Comparison of ENCODE assay signal across 8 mouse cellular contexts in the genomic region with DNA sequence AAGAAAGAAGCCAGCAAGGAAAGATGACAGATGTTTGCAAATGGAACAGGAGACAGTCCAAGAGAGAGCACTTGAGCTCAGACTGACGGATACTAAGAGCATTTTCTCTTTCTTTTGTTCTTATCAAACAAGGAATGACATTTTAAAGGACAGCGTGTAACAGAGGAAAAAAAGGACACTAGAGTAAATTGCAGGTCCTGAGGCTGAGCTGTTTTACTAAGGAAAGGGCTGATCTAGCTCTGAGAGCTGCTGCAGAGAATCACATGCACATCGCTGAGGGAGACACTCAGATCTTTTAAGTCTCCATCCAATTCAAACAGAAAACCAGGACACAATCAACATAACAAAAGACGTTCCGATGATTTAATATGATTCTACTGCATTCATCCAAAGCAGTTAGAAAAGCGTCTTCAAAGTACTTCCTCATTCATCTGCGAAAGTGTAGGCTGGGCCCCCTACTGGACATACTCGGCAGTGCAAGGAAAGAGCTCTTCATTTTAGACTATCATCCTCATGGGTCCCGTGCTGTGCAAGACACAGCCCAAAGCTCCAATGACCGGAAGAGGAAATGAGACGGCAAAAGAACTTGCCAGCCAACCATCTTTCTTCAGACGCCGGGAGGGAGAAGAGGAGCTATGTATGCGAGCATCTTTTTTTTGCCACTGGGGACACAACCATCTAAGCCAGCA.
DNase-seq lines count a peak whose midpoint lies in the region; ATAC-seq and TF ChIP-seq lines count a peak whose summit lies in the region.

No protein-coding gene starts in this region.

- H3K9me3 ChIP-seq in heart, embryonic 11.5 days (replicated peaks; ENCODE audit: control insufficient read depth, low read length): no peaks in the 10 kb centered on the region
- no peaks in the 10 kb centered on the region for H3K9me3 ChIP-seq in kidney, postnatal 0 days (replicated peaks; ENCODE audit: low read length)
- H3K9me3 ChIP-seq in limb, embryonic 15.5 days: no peaks in the 10 kb centered on the region
- no peaks in the 10 kb centered on the region for H3K9me3 ChIP-seq in neural tube, embryonic 13.5 days

- peak; percentile 88 for TF ChIP-seq CTCF in kidney, postnatal 0 days (IDR thresholded peaks at IDR 0.05; ENCODE audit: low read depth)

- no peak overlapping the region for H3K9ac ChIP-seq in heart, embryonic 11.5 days (ENCODE audit: low read depth, low read length)
- no peak overlapping the region for H3K9ac ChIP-seq in kidney, postnatal 0 days (ENCODE audit: low read depth, low read length)
- H3K9ac ChIP-seq in limb, embryonic 15.5 days: no peak overlapping the region
- no peak overlapping the region for H3K9ac ChIP-seq in neural tube, embryonic 13.5 days

- no peak overlapping the region for H3K27ac ChIP-seq in heart, embryonic 11.5 days (ENCODE audit: low read depth, low read length)
- no peak overlapping the region for H3K27ac ChIP-seq in kidney, postnatal 0 days
- no peak overlapping the region for H3K27ac ChIP-seq in limb, embryonic 15.5 days
- H3K27ac ChIP-seq in neural tube, embryonic 13.5 days (replicated peaks): no peak overlapping the region

- peak; percentile 72 for DNase-seq in 3T3-L1 (ENCODE audit: low read depth, low spot score)
- DNase-seq in adrenal gland, adult 8-10 months: peak; percentile 49
- DNase-seq in embryo, embryonic 9.5 days (ENCODE audit: extremely low spot score): peak; percentile 67
- peak; percentile 83 for DNase-seq in kidney, postnatal 0 days (ENCODE audit: low spot score)
- DNase-seq in urinary bladder, postnatal 36 days (ENCODE audit: low spot score in 2 of 2): peak; percentile 30 to 44

- peak overlapping the region; percentile 10; the same call in 1 of the 2 replicates for H3K4me3 ChIP-seq in heart, embryonic 11.5 days (ENCODE audit: low read depth, low read length)
- no peak overlapping the region for H3K4me3 ChIP-seq in kidney, postnatal 0 days (replicated peaks; ENCODE audit: low read depth, low read length)
- 0 out of 2 replicates have a peak overlapping the region, but pooled peaks have one; percentile 11 for H3K4me3 ChIP-seq in limb, embryonic 15.5 days
- H3K4me3 ChIP-seq in neural tube, embryonic 13.5 days: peak overlapping the region; percentile 9; the same call in 1 of the 2 replicates

- WGBS in heart, embryonic 11.5 days (ENCODE audit: insufficient replicate concordance): 29% methylated on average over 14 of the region's 14 CpGs
- 33% methylated on average over 14 of the region's 14 CpGs for WGBS in kidney, postnatal 0 days
- WGBS in limb, embryonic 15.5 days: 35% methylated on average over 14 of the region's 14 CpGs
- 29% methylated on average over 14 of the region's 14 CpGs for WGBS in neural tube, embryonic 13.5 days

- ATAC-seq in heart, embryonic 11.5 days (replicated peaks; ENCODE audit: insufficient number of reproducible peaks, low FRiP score, low TSS enrichment): no peak
- ATAC-seq in kidney, postnatal 0 days (replicated peaks; ENCODE audit: low FRiP score, low read depth): no peak; the same call in 1 of the 2 replicates
- no peak for ATAC-seq in limb, embryonic 15.5 days (ENCODE audit: insufficient number of reproducible peaks, low FRiP score, low TSS enrichment, low read depth)
- ATAC-seq in neural tube, embryonic 13.5 days (ENCODE audit: low read depth): peak; percentile 37; the same call in 1 of the 2 replicates

- no peaks in the 10 kb centered on the region for H3K4me1 ChIP-seq in heart, embryonic 11.5 days (ENCODE audit: control insufficient read depth, insufficient read depth, low read length)
- H3K4me1 ChIP-seq in kidney, postnatal 0 days (replicated peaks; ENCODE audit: insufficient read depth, low read length): no peaks in the 10 kb centered on the region
- H3K4me1 ChIP-seq in limb, embryonic 15.5 days: no peaks in the 10 kb centered on the region
- 0 out of 2 replicates have a peak, but pooled peaks cover 10% of the 10 kb centered on the region for H3K4me1 ChIP-seq in neural tube, embryonic 13.5 days (replicated peaks)

- peak overlapping the region; percentile 42 for H3K4me2 ChIP-seq in heart, embryonic 11.5 days
- no peak overlapping the region for H3K4me2 ChIP-seq in kidney, postnatal 0 days (ENCODE audit: low read length)
- peak overlapping the region; percentile 26; the same call in 1 of the 2 replicates for H3K4me2 ChIP-seq in limb, embryonic 15.5 days
- peak overlapping the region; percentile 40 for H3K4me2 ChIP-seq in neural tube, embryonic 13.5 days

- H3K36me3 ChIP-seq in heart, embryonic 11.5 days (ENCODE audit: control insufficient read depth, insufficient read depth, low read length): no peaks in the 10 kb centered on the region
- H3K36me3 ChIP-seq in kidney, postnatal 0 days (ENCODE audit: insufficient read depth, low read length): no peaks in the 10 kb centered on the region
- no peaks in the 10 kb centered on the region for H3K36me3 ChIP-seq in limb, embryonic 15.5 days
- no peaks in the 10 kb centered on the region for H3K36me3 ChIP-seq in neural tube, embryonic 13.5 days

- no peaks in the 10 kb centered on the region for H3K27me3 ChIP-seq in heart, embryonic 11.5 days (ENCODE audit: control insufficient read depth, insufficient read depth, low read length)
- no peaks in the 10 kb centered on the region for H3K27me3 ChIP-seq in kidney, postnatal 0 days (ENCODE audit: insufficient read depth, low read length)
- no peaks in the 10 kb centered on the region for H3K27me3 ChIP-seq in limb, embryonic 15.5 days
- H3K27me3 ChIP-seq in neural tube, embryonic 13.5 days: no peaks in the 10 kb centered on the region
